Mouse (Mus musculus): ENCODE measurements around the gene Tpk1.

Tpk1 gene

GRCm38 (mm10) chr6:43347637-43348036, 318.4 kb downstream of the Tpk1 start:
- DNase-seq, result no peak

GRCm38 (mm10) chr6:43343006-43343405, 323.1 kb downstream of the Tpk1 start:
- DNase-seq, result no peak

- DNase-seq, result no peak
Measured at GRCm38 (mm10) chr6:43342386-43342785, 323.7 kb downstream of the Tpk1 start.

GRCm38 (mm10) chr6:43338804-43339203, 327.3 kb downstream of the Tpk1 start:
- no peak for DNase-seq

DNA sequence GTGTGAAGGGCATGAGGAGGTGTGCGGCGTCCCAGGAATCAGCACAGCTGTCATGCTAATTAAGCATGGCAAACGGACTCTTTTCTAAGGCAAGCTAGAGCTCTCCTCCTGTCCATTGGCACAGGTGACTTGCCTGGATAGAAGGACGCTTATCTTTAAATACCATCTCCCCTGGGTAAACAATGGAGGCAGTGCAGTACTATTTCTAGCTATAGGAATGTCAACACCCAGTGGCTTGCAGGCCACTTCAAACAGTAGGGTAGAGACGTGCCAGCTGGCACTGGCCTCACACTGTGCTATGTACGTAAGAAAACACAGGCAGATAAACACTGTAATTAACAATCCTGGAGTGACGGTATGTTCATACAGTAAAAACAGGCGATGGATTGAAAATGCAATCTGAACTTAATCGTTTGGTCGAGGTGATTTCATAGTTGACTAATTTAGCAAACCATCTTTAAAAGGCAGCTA, 328.6 kb downstream of the Tpk1 start:
- peak; percentile 75 to 85 for DNase-seq

GRCm38 (mm10) chr6:43335619-43336234, 330.4 kb downstream of the Tpk1 start:
- peak in 1 of 2 experiments; percentile 37 for DNase-seq

- DNase-seq, result peak; percentile 88 to 90
Measured at GRCm38 (mm10) chr6:43333479-43333878, 332.6 kb downstream of the Tpk1 start.

GRCm38 (mm10) chr6:43312961-43313656, 353.0 kb downstream of the Tpk1 start:
- DNase-seq, result no peak

GRCm38 (mm10) chr6:43312546-43312945, 353.5 kb downstream of the Tpk1 start:
- no peak for DNase-seq

- DNase-seq, result no peak
Measured at GRCm38 (mm10) chr6:43310071-43310470, 356.0 kb downstream of the Tpk1 start.

GRCm38 (mm10) chr6:43309454-43309853, 356.6 kb downstream of the Tpk1 start, which contains the start of gene Nobox:
TSS of gene Nobox (minus strand) at chr6:43309554.
- no peak for DNase-seq

- no peak for DNase-seq
Measured at GRCm38 (mm10) chr6:43297508-43297850, 368.6 kb downstream of the Tpk1 start.

DNA sequence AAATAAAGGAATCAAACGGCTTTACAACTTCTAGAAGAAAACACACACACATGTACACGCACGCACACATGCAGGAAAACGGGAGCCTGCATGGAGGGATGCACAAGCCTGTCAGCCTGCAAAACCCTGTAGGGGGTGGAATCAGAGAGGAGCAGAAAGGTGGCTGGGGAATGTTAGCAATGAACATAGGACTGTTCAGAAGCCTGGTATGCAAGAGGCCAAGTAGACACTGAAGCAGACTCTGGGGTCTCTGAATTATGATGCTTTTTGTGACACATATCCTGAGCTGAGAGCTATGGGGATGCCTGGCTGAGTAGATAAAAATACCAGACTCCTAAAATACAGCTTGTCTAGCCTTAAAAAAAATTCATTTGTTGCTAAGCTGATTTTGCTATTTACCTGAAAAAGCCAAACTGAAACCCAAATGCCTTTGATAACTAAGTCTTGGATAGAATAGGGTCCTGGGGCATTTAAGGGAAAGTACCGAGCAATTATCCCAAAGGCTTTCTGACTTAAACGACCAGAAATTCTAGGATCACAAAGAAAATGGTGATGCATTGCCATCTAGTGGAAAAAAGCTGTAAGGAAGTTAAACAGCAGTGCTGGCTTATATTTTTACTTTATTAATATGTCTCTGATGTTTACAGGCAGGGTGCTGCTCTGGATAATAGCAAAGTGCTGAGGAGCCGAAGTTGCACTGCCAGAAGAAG, 369.1 kb downstream of the Tpk1 start:
- DNase-seq, result peak; percentile 40 to 56

GRCm38 (mm10) chr6:43295908-43296307, 370.2 kb downstream of the Tpk1 start:
- peak; percentile 48 to 54 for DNase-seq

All from cerebellum, postnatal 25 days (tissue).